ENCODE assay signal across 10 mouse cellular contexts in genomic region chr13:21243196-21243595, GRCm38 (mm10). TPM values are rescaled to one million over a fixed set of nuclear protein-coding genes. Genes with fewer than 3 reads are reported as not detected.
DNase-seq lines count a peak whose midpoint lies in the region; ATAC-seq and TF ChIP-seq lines count a peak whose summit lies in the region.
"Had no signal": no experiment of that assay in that cellular context is flagged by ENCODE, and none has a peak within 500 bp of the region (broad histone marks: within the 10 kb centered on the region; RNA-seq: fewer than 3 reads in every experiment).

No protein-coding gene starts in this region.

- no peak for DNase-seq in heart, adult 8-10 months (ENCODE audit: low spot score)
- DNase-seq in MEL (ENCODE audit: low read depth, low spot score) = peak; percentile 51
- peak; percentile 82 for DNase-seq in midbrain, embryonic 11.5 days (ENCODE audit: low spot score, missing footprints)
- no peak for DNase-seq in spleen, adult 18-20 months
- DNase-seq in cerebellum, postnatal 36 days = no peak
- no peak for DNase-seq in gastrocnemius, postnatal 4 days (ENCODE audit: low spot score in 2 of 2)
- DNase-seq: lung, adult 2 months had no signal

- peak overlapping the region; percentile 60 for H3K4me2 ChIP-seq in heart, embryonic 14.5 days (ENCODE audit: low read length)
- H3K4me2 ChIP-seq in hindbrain, embryonic 13.5 days = peak overlapping the region; percentile 40
- H3K4me2 ChIP-seq in midbrain, embryonic 11.5 days = peak overlapping the region; percentile 16

- TF ChIP-seq CTCF in MEL (IDR thresholded peaks at IDR 0.05 in 2 of 3, conservative IDR thresholded peaks at IDR 0.05 in 1 of 3; ENCODE audit: control insufficient read depth in 1 of 3, insufficient read depth in 1 of 3, low read depth in 2 of 3, low read length in 3 of 3, poor library complexity in 1 of 3, severe bottlenecking in 1 of 3) = no peak

- peak overlapping the region; percentile 31 to 34 for H3K4me3 ChIP-seq in heart, embryonic 14.5 days (ENCODE audit: control insufficient read depth in 1 of 2, insufficient read depth in 1 of 2, low read depth in 1 of 2, low read length in 2 of 2)
- peak overlapping the region; percentile 82 to 90 for H3K4me3 ChIP-seq in MEL (ENCODE audit: control insufficient read depth in 1 of 2, insufficient read depth in 1 of 2, low read depth in 2 of 2, low read length in 2 of 2)
- H3K4me3 ChIP-seq in hindbrain, embryonic 13.5 days = no peak overlapping the region
- H3K4me3 ChIP-seq in midbrain, embryonic 11.5 days (ENCODE audit: low read depth, low read length) = no peak overlapping the region; the same call in 1 of the 2 replicates

- no peaks in the 10 kb centered on the region for H3K9me3 ChIP-seq in heart, embryonic 14.5 days (ENCODE audit: control insufficient read depth, low read length)
- no peaks in the 10 kb centered on the region for H3K9me3 ChIP-seq in MEL (replicated peaks; ENCODE audit: insufficient read depth, low read length)
- H3K9me3 ChIP-seq in hindbrain, embryonic 13.5 days = no peaks in the 10 kb centered on the region
- no peaks in the 10 kb centered on the region for H3K9me3 ChIP-seq in midbrain, embryonic 11.5 days (ENCODE audit: control insufficient read depth, low read length)

- 20% methylated on average over 13 of the region's 13 CpGs for WGBS in heart, embryonic 14.5 days
- 23% methylated on average over 13 of the region's 13 CpGs for WGBS in hindbrain, embryonic 13.5 days
- WGBS in midbrain, embryonic 11.5 days = 23% methylated on average over 13 of the region's 13 CpGs

- no peak overlapping the region for H3K27ac ChIP-seq in heart, embryonic 14.5 days (replicated peaks in 1 of 2; ENCODE audit: control insufficient read depth in 1 of 2, insufficient read depth in 1 of 2, low read depth in 2 of 2, low read length in 2 of 2)
- H3K27ac ChIP-seq in MEL (ENCODE audit: control insufficient read depth, low read depth, low read length) = no peak overlapping the region
- no peak overlapping the region for H3K27ac ChIP-seq in hindbrain, embryonic 13.5 days
- no peak overlapping the region for H3K27ac ChIP-seq in midbrain, embryonic 11.5 days (ENCODE audit: low read depth, low read length)

- TF ChIP-seq POLR2A in MEL (IDR thresholded peaks at IDR 0.05; ENCODE audit: control insufficient read depth in 1 of 2, insufficient read depth in 1 of 2, low read depth in 1 of 2, low read length in 2 of 2, poor library complexity in 1 of 2) = no peak

- peaks cover 5% of the 10 kb centered on the region in 2 experiments for H3K4me1 ChIP-seq in heart, embryonic 14.5 days (ENCODE audit: control insufficient read depth in 2 of 2, insufficient read depth in 2 of 2, low read length in 2 of 2)
- H3K4me1 ChIP-seq in MEL (ENCODE audit: control insufficient read depth in 1 of 2, insufficient read depth in 2 of 2, low read length in 2 of 2) = peaks cover 0 to 22% of the 10 kb centered on the region in 2 experiments; a peak in 2 of 4 replicates
- 0 out of 2 replicates have a peak, but pooled peaks cover 6% of the 10 kb centered on the region for H3K4me1 ChIP-seq in hindbrain, embryonic 13.5 days (replicated peaks)
- 0 out of 2 replicates have a peak, but pooled peaks cover 2% of the 10 kb centered on the region for H3K4me1 ChIP-seq in midbrain, embryonic 11.5 days (ENCODE audit: control insufficient read depth, insufficient read depth, low read length)

- no peak for TF ChIP-seq EP300 in MEL (IDR thresholded peaks at IDR 0.05; ENCODE audit: low read depth in 1 of 2, low read length in 2 of 2)

- H3K9ac ChIP-seq in heart, embryonic 14.5 days (ENCODE audit: low read length) = peak overlapping the region; percentile 45; the same call in 1 of the 2 replicates
- peak overlapping the region; percentile 61 for H3K9ac ChIP-seq in MEL (ENCODE audit: control insufficient read depth, low read depth, low read length, poor library complexity, severe bottlenecking)
- no peak overlapping the region for H3K9ac ChIP-seq in hindbrain, embryonic 13.5 days
- H3K9ac ChIP-seq in midbrain, embryonic 11.5 days (ENCODE audit: low read length) = no peak overlapping the region

- TF ChIP-seq RAD21 in MEL (IDR thresholded peaks at IDR 0.05; ENCODE audit: low read depth, low read length) = no peak

- ATAC-seq in heart, embryonic 14.5 days (ENCODE audit: insufficient number of reproducible peaks, insufficient read depth, low FRiP score, low read depth) = no peak
- ATAC-seq in hindbrain, embryonic 13.5 days (ENCODE audit: low FRiP score) = no peak
- no peak for ATAC-seq in midbrain, embryonic 11.5 days (ENCODE audit: low FRiP score)

- 0 out of 2 replicates have a peak, but pooled peaks cover 6% of the 10 kb centered on the region for H3K27me3 ChIP-seq in heart, embryonic 14.5 days (ENCODE audit: control insufficient read depth, insufficient read depth, low read length)
- no peaks in the 10 kb centered on the region for H3K27me3 ChIP-seq in MEL (ENCODE audit: control insufficient read depth in 1 of 2, insufficient read depth in 2 of 2, low read length in 2 of 2)
- peaks cover 27% of the 10 kb centered on the region for H3K27me3 ChIP-seq in hindbrain, embryonic 13.5 days
- H3K27me3 ChIP-seq in midbrain, embryonic 11.5 days (ENCODE audit: control insufficient read depth, insufficient read depth, low read length) = peaks cover 4% of the 10 kb centered on the region

- no peaks in the 10 kb centered on the region for H3K79me2 ChIP-seq in MEL (ENCODE audit: control insufficient read depth, insufficient read depth, low read length, poor library complexity)

- no peaks in the 10 kb centered on the region for H3K36me3 ChIP-seq in heart, embryonic 14.5 days (ENCODE audit: control insufficient read depth, insufficient read depth, low read length)
- H3K36me3 ChIP-seq in MEL (ENCODE audit: control insufficient read depth in 1 of 2, insufficient read depth in 2 of 2, low read length in 2 of 2) = peaks cover 0 to 7% of the 10 kb centered on the region in 2 experiments; a peak in 1 of 4 replicates
- no peaks in the 10 kb centered on the region for H3K36me3 ChIP-seq in hindbrain, embryonic 13.5 days
- H3K36me3 ChIP-seq in midbrain, embryonic 11.5 days (ENCODE audit: control insufficient read depth, insufficient read depth, low read length) = no peaks in the 10 kb centered on the region
- H3K36me3 ChIP-seq: G1E had no signal

TF ChIP-seq in MEL, 35 proteins besides CTCF, POLR2A, EP300 and RAD21:
- no peak for TF ChIP-seq ZMIZ1 (IDR thresholded peaks at IDR 0.05; ENCODE audit: low read depth, low read length)
- TF ChIP-seq CHD1 (IDR thresholded peaks at IDR 0.05; ENCODE audit: low read depth, low read length) = no peak
- 0 out of 2 replicates have a peak, but pooled peaks have one; percentile 15 for TF ChIP-seq MXI1 (IDR thresholded peaks at IDR 0.05; ENCODE audit: low read depth, low read length)
- peak; percentile 37 for TF ChIP-seq SIN3A (IDR thresholded peaks at IDR 0.05; ENCODE audit: low read length)
- 0 out of 2 replicates have a peak, but pooled peaks have one; percentile 3 for TF ChIP-seq SMC3 (IDR thresholded peaks at IDR 0.05; ENCODE audit: low read depth, low read length)

RNA-seq across cellular contexts. Expression of gene Gpx5, which starts 49.3 kb away (rescaled TPM):
- polyA plus RNA-seq in heart, embryonic 14.5 days (2014; fragmentation: Nextera tagmentation; extraction: Ambion mirVana) = not detected in 2 replicates
- total RNA-seq in heart, adult 8-10 months (2022) = not detected
- not detected in 2 replicates for total RNA-seq in MEL (2012; rRNA removed)
- not detected for polyA plus RNA-seq in MEL (2012; ENCODE audit: insufficient read depth in 1 of 2, insufficient read length in 2 of 2, low read depth in 1 of 2, low replicate concordance in 2 of 2, missing spikeins in 1 of 2)
- polyA plus RNA-seq in hindbrain, embryonic 13.5 days (2015; fragmentation: Nextera tagmentation; extraction: Ambion mirVana) = not detected in 2 replicates
- polyA plus RNA-seq in midbrain, embryonic 11.5 days (2014; fragmentation: Nextera tagmentation; extraction: Ambion mirVana) = not detected in 2 replicates
- not detected for total RNA-seq in gastrocnemius, postnatal 4 days (2021)
- polyA plus RNA-seq: G1E; lung, adult 2 months had no signal

Comparison
In these comparisons a context has a peak if more than half of its experiments do, and no peak if none do; other contexts are left out.
1. H3K4me3 ChIP-seq: peak in heart, embryonic 14.5 days (2 of 2) and MEL (2 of 2); none in hindbrain, embryonic 13.5 days (single experiment) and midbrain, embryonic 11.5 days (single experiment).
2. H3K9ac ChIP-seq: peak in heart, embryonic 14.5 days (single experiment) and MEL (single experiment); none in hindbrain, embryonic 13.5 days (single experiment) and midbrain, embryonic 11.5 days (single experiment).
3. DNase-seq: peak in MEL (single experiment) and midbrain, embryonic 11.5 days (single experiment); none in heart, adult 8-10 months (single experiment), spleen, adult 18-20 months (0 of 2), cerebellum, postnatal 36 days (0 of 2) and gastrocnemius, postnatal 4 days (0 of 2).
4. Peak in every context shown above with its lines, with median percentiles within 50 percentile points of each other: H3K4me2 ChIP-seq.